Mouse (Mus musculus) neural tube, embryonic 14.5 days (tissue): ENCODE results near the gene Nfib. TPM values are rescaled to one million over a fixed set of nuclear protein-coding genes. Genes with fewer than 3 reads are reported as not detected.

ENCODE experiments used
- ATAC-seq: fragments of 200-750 bp; cut with Nextera tagmentation; 2 replicates; pipeline ENCODE4 v1.8.0; 2017; ENCODE audit warnings: low read depth, mild to moderate bottlenecking, moderate TSS enrichment, moderate library complexity
- H3K27ac ChIP-seq: fragments of 300-500 bp; sonication (generic); 2 replicates; pipeline ENCODE4 v1.5.1; 2014; ENCODE audit warnings: low read depth, mild to moderate bottlenecking, control low read depth, low read length, moderate library complexity, mixed read lengths
- H3K27me3 ChIP-seq: fragments of 300-500 bp; sonication (generic); 2 replicates; pipeline ENCODE4 v1.6.1; 2014; ENCODE audit warnings: low read length; ENCODE audit not compliant: control insufficient read depth, insufficient read depth
- H3K36me3 ChIP-seq: fragments of 300-500 bp; sonication (generic); 2 replicates; pipeline ENCODE4 v1.6.1; 2014; ENCODE audit warnings: low read length, mixed read lengths; ENCODE audit not compliant: control insufficient read depth, insufficient read depth
- H3K4me1 ChIP-seq: fragments of 300-500 bp; sonication (generic); 2 replicates; pipeline ENCODE4 v1.6.1; 2014; ENCODE audit warnings: low read length; ENCODE audit not compliant: control insufficient read depth, insufficient read depth
- H3K4me2 ChIP-seq: fragments of 300-500 bp; sonication (generic); 2 replicates; pipeline ENCODE4 v1.6.1; 2014; ENCODE audit warnings: mild to moderate bottlenecking, low read depth, low read length, control low read depth
- H3K4me3 ChIP-seq: fragments of 300-500 bp; sonication (generic); 2 replicates; pipeline ENCODE4 v1.5.1; 2014; ENCODE audit warnings: low read depth, low read length, control low read depth, mixed read lengths
- H3K9ac ChIP-seq: fragments of 300-500 bp; sonication (generic); replicated peaks from 2 replicates; pipeline ENCODE4 v1.6.1; 2014; ENCODE audit warnings: low read depth, mild to moderate bottlenecking, control low read depth, low read length, mixed read lengths
- H3K9me3 ChIP-seq: fragments of 300-500 bp; sonication (generic); 2 replicates; pipeline ENCODE4 v1.6.1; 2016; ENCODE audit warnings: low read length; ENCODE audit not compliant: control insufficient read depth
- WGBS: fragments of 180-500 bp; shearing (Covaris S2); extraction: QIAGEN DNeasy Blood & Tissue Kit; methylation state at CpG from one replicate; pipeline ENCODE4 v1.1.7; 2014; 5-methylcytosine and 5-hydroxymethylcytosine counted together
- polyA plus RNA-seq: library from polyadenylated mRNA; unstranded; fragments of >200 nt; fragmentation: Nextera tagmentation; extraction: Ambion mirVana; gene quantifications from 2 replicates; pipeline ENCODE4 v1.2.1, GENCODE M21; 2014

The Nfib gene
- polyA plus RNA-seq, 1 experiment from 2014 or later, result 111 TPM

GRCm38 (mm10) chr4:82584548-82584947 lies 121.0 kb downstream of the Nfib start:
- Histone ChIP-seq H3K4me3 (no peak overlapping the region), H3K36me3 (no peaks in the 10 kb centered on the region), H3K27me3 (no peaks in the 10 kb centered on the region), H3K27ac (no peak overlapping the region), H3K9ac (no peak overlapping the region), H3K4me1 (no peaks in the 10 kb centered on the region), H3K4me2 (no peak overlapping the region), H3K9me3 (no peaks in the 10 kb centered on the region)
- ATAC-seq, result peak; percentile 51; the same call in 1 of the 2 replicates
- 24% methylated on average over 4 of the region's 4 CpGs for WGBS

GRCm38 (mm10) chr4:82573291-82573605 lies 132.3 kb downstream of the Nfib start:
- H3K4me1 ChIP-seq, result no peaks in the 10 kb centered on the region
- H3K4me3 ChIP-seq, result no peak overlapping the region
- H3K27me3 ChIP-seq, result no peaks in the 10 kb centered on the region
- WGBS, result 76% methylated on average over 7 of the region's 7 CpGs
- no peak overlapping the region for H3K27ac ChIP-seq
- H3K4me2 ChIP-seq, result no peak overlapping the region
- H3K9ac ChIP-seq, result no peak overlapping the region
- no peaks in the 10 kb centered on the region for H3K36me3 ChIP-seq
- no peaks in the 10 kb centered on the region for H3K9me3 ChIP-seq
- ATAC-seq, result 0 out of 2 replicates have a peak, but pooled peaks have one; percentile 11

GRCm38 (mm10) chr4:82572410-82573290 lies 132.9 kb downstream of the Nfib start:
- no peaks in the 10 kb centered on the region for H3K4me1 ChIP-seq
- 57% methylated on average over 13 of the region's 13 CpGs for WGBS
- no peaks in the 10 kb centered on the region for H3K9me3 ChIP-seq
- peak; percentile 51; the same call in 1 of the 2 replicates for ATAC-seq
- no peak overlapping the region for H3K9ac ChIP-seq
- no peak overlapping the region for H3K27ac ChIP-seq
- H3K36me3 ChIP-seq, result no peaks in the 10 kb centered on the region
- H3K4me2 ChIP-seq, result no peak overlapping the region
- H3K27me3 ChIP-seq, result no peaks in the 10 kb centered on the region
- no peak overlapping the region for H3K4me3 ChIP-seq

- no peaks in the 10 kb centered on the region for H3K9me3 ChIP-seq
- no peaks in the 10 kb centered on the region for H3K36me3 ChIP-seq
- H3K27ac ChIP-seq, result no peak overlapping the region
- ATAC-seq, result no peak
- no peak overlapping the region for H3K4me3 ChIP-seq
- H3K4me1 ChIP-seq, result no peaks in the 10 kb centered on the region
- H3K27me3 ChIP-seq, result no peaks in the 10 kb centered on the region
- H3K4me2 ChIP-seq, result no peak overlapping the region
- no peak overlapping the region for H3K9ac ChIP-seq
- 91% methylated on average over 2 of the region's 2 CpGs for WGBS
Observed at GRCm38 (mm10) chr4:82558816-82559215, 146.7 kb downstream of the Nfib start.

GRCm38 (mm10) chr4:82555673-82556171 lies 149.8 kb downstream of the Nfib start:
- H3K4me3 ChIP-seq, result no peak overlapping the region
- H3K36me3 ChIP-seq, result no peaks in the 10 kb centered on the region
- ATAC-seq, result no peak
- H3K9ac ChIP-seq, result no peak overlapping the region
- no peak overlapping the region for H3K27ac ChIP-seq
- 79% methylated on average over 16 of the region's 16 CpGs for WGBS
- no peaks in the 10 kb centered on the region for H3K4me1 ChIP-seq
- no peak overlapping the region for H3K4me2 ChIP-seq
- H3K9me3 ChIP-seq, result no peaks in the 10 kb centered on the region
- no peaks in the 10 kb centered on the region for H3K27me3 ChIP-seq

- H3K4me2 ChIP-seq, result no peak overlapping the region
- H3K9ac ChIP-seq, result no peak overlapping the region
- no peak for ATAC-seq
- no peaks in the 10 kb centered on the region for H3K27me3 ChIP-seq
- H3K4me3 ChIP-seq, result no peak overlapping the region
- WGBS, result 77% methylated on average over 3 of the region's 3 CpGs
- H3K4me1 ChIP-seq, result no peaks in the 10 kb centered on the region
- no peak overlapping the region for H3K27ac ChIP-seq
- H3K9me3 ChIP-seq, result no peaks in the 10 kb centered on the region
- H3K36me3 ChIP-seq, result no peaks in the 10 kb centered on the region
Observed at GRCm38 (mm10) chr4:82553658-82554057, 151.9 kb downstream of the Nfib start.

- 48% methylated on average over 7 of the region's 7 CpGs for WGBS
- ATAC-seq, result no peak
- H3K27ac ChIP-seq, result no peak overlapping the region
- H3K4me2 ChIP-seq, result no peak overlapping the region
- H3K4me3 ChIP-seq, result no peak overlapping the region
- no peaks in the 10 kb centered on the region for H3K9me3 ChIP-seq
- H3K4me1 ChIP-seq, result no peaks in the 10 kb centered on the region
- no peak overlapping the region for H3K9ac ChIP-seq
- no peaks in the 10 kb centered on the region for H3K27me3 ChIP-seq
- H3K36me3 ChIP-seq, result no peaks in the 10 kb centered on the region
Observed at GRCm38 (mm10) chr4:82552238-82552637, 153.3 kb downstream of the Nfib start.

GRCm38 (mm10) chr4:82549762-82550380 lies 155.7 kb downstream of the Nfib start:
- no peaks in the 10 kb centered on the region for H3K27me3 ChIP-seq
- no peak overlapping the region for H3K27ac ChIP-seq
- no peak overlapping the region for H3K9ac ChIP-seq
- 80% methylated on average over 10 of the region's 10 CpGs for WGBS
- no peak overlapping the region for H3K4me3 ChIP-seq
- no peak for ATAC-seq
- no peak overlapping the region for H3K4me2 ChIP-seq
- no peaks in the 10 kb centered on the region for H3K4me1 ChIP-seq
- no peaks in the 10 kb centered on the region for H3K36me3 ChIP-seq
- H3K9me3 ChIP-seq, result no peaks in the 10 kb centered on the region

- Histone ChIP-seq H3K9ac (no peak overlapping the region), H3K27me3 (no peaks in the 10 kb centered on the region), H3K36me3 (no peaks in the 10 kb centered on the region), H3K9me3 (no peaks in the 10 kb centered on the region), H3K4me1 (no peaks in the 10 kb centered on the region), H3K4me3 (no peak overlapping the region), H3K4me2 (no peak overlapping the region), H3K27ac (no peak overlapping the region)
- WGBS, result 92% methylated on average over 1 of the region's 1 CpGs
- no peak for ATAC-seq
Observed at GRCm38 (mm10) chr4:82548247-82548646, 157.3 kb downstream of the Nfib start.
